Mouse (Mus musculus) layer of hippocampus, adult 18-20 months (tissue): ENCODE measurements at regions not wholly inside any gene's neighbourhood (a gene's known extent, or its start where the extent isn't known, plus 50 kb on each side); places are given as distances from the start of the nearest gene placed in this dataset.

Experiments used
- DNase-seq, 2 experiments: peaks; one replicate each; pipeline ENCODE4 v3.0.0; 2022; ENCODE audit warnings: low spot score in 2 of 2

- DNase-seq = no peak
These were observed 68.1 kb upstream of the Tnfsf11 start for GRCm38 (mm10) chr14:78375746-78376495.

- no peak for DNase-seq
These were observed 64.3 kb upstream of the Tnfsf11 start for GRCm38 (mm10) chr14:78372102-78372501.

- peak in 1 of 2 experiments; percentile 8 for DNase-seq
These were observed 61.0 kb upstream of the Tnfsf11 start for GRCm38 (mm10) chr14:78368881-78369280.

GRCm38 (mm10) chr14:78364822-78365221 is 57.0 kb upstream of the Tnfsf11 start:
- DNase-seq = no peak

GRCm38 (mm10) chr14:78363123-78363522 is 55.3 kb upstream of the Tnfsf11 start:
- no peak for DNase-seq
